In genomic region chr5:29735557-29736061, GRCm38 (mm10) we compare ENCODE assay signal across 8 mouse cellular contexts. TPM values are rescaled to one million over a fixed set of nuclear protein-coding genes. Genes with fewer than 3 reads are reported as not detected.
A peak's percentile ranks its signal among the peaks of the same experiment; 100 is the strongest.
DNase-seq lines count a peak whose midpoint lies in the region; ATAC-seq and TF ChIP-seq lines count a peak whose summit lies in the region.

Gene Dnajb6 (plus strand): TSS chr5:29735688.
Gene Gm5129 (minus strand): TSS chr5:29735936.

- TF ChIP-seq CTCF in bone marrow macrophage, adult 2 months (IDR thresholded peaks at IDR 0.05; ENCODE audit: low read depth, low read length), result no peak
- no peak for TF ChIP-seq CTCF in embryonic fibroblast, embryonic 13.5 days (IDR thresholded peaks at IDR 0.05; ENCODE audit: borderline replicate concordance, insufficient read depth, low read length)

- H3K27me3 ChIP-seq in heart, embryonic 10.5 days (ENCODE audit: insufficient read depth, poor library complexity, severe bottlenecking), result no peaks in the 10 kb centered on the region
- H3K27me3 ChIP-seq in kidney, embryonic 15.5 days, result no peaks in the 10 kb centered on the region

- peak within 1 kb of the TSS; percentile 87 for H3K4me3 ChIP-seq in bone marrow macrophage, adult 2 months (ENCODE audit: insufficient read depth, low read length)
- H3K4me3 ChIP-seq in embryonic fibroblast, embryonic 13.5 days (ENCODE audit: insufficient read depth, low read length), result peak within 1 kb of the TSS; percentile 65
- H3K4me3 ChIP-seq in heart, embryonic 10.5 days, result peak within 1 kb of the TSS; percentile 95
- peak within 1 kb of the TSS; percentile 88 for H3K4me3 ChIP-seq in kidney, embryonic 15.5 days (replicated peaks)

- H3K27ac ChIP-seq in bone marrow macrophage, adult 2 months (ENCODE audit: insufficient read depth, low read depth, low read length), result peak within 1 kb of the TSS; percentile 94
- peak within 1 kb of the TSS; percentile 87 for H3K27ac ChIP-seq in embryonic fibroblast, embryonic 13.5 days (ENCODE audit: insufficient read depth, low read length)
- H3K27ac ChIP-seq in heart, embryonic 10.5 days, result peak within 1 kb of the TSS; percentile 97
- peak within 1 kb of the TSS; percentile 97 for H3K27ac ChIP-seq in kidney, embryonic 15.5 days

- under 1% methylated on average over 46 of the region's 46 CpGs for WGBS in heart, embryonic 10.5 days
- whole genome bisulfite sequencing in kidney, embryonic 15.5 days, result 0% methylated on average over 45 of the region's 46 CpGs

- H3K36me3 ChIP-seq in heart, embryonic 10.5 days, result no peaks in the 10 kb centered on the region
- H3K36me3 ChIP-seq in kidney, embryonic 15.5 days, result no peaks in the 10 kb centered on the region

- peak; percentile 96 for ATAC-seq in kidney, embryonic 15.5 days (replicated peaks; ENCODE audit: low FRiP score)
- ATAC-seq in monocyte, adult 5-6 weeks (replicated peaks; ENCODE audit: insufficient number of reproducible peaks, low FRiP score, low TSS enrichment, poor library complexity, severe bottlenecking), result peak; percentile 78

- peak; percentile 7; the same call in 1 of the 2 replicates for TF ChIP-seq POLR2A in bone marrow macrophage, adult 2 months (IDR thresholded peaks at IDR 0.05; ENCODE audit: borderline replicate concordance, low read depth, low read length)
- TF ChIP-seq POLR2A in embryonic fibroblast, embryonic 13.5 days (IDR thresholded peaks at IDR 0.05; ENCODE audit: low read depth, low read length), result peak; percentile 92

- DNase-seq in A20 (ENCODE audit: low read depth, low spot score) (peak; percentile 98), liver (peak; percentile 93)
- peak; percentile 97 for DNase-seq in heart, embryonic 10.5 days (ENCODE audit: low spot score)
- peak; percentile 95 to 99 for DNase-seq in spleen, postnatal 4 days (ENCODE audit: low spot score in 2 of 2)

- H3K9ac ChIP-seq in kidney, embryonic 15.5 days, result peak within 1 kb of the TSS; percentile 89

- H3K9me3 ChIP-seq in heart, embryonic 10.5 days, result no peaks in the 10 kb centered on the region
- H3K9me3 ChIP-seq in kidney, embryonic 15.5 days (replicated peaks), result no peaks in the 10 kb centered on the region

- H3K4me2 ChIP-seq in kidney, embryonic 15.5 days, result peak within 1 kb of the TSS; percentile 68

- H3K4me1 ChIP-seq in bone marrow macrophage, adult 2 months (ENCODE audit: control insufficient read depth, insufficient read depth, low read length), result peaks cover 42% of the 10 kb centered on the region
- H3K4me1 ChIP-seq in embryonic fibroblast, embryonic 13.5 days (ENCODE audit: control insufficient read depth, insufficient read depth, low read length), result 0 out of 2 replicates have a peak, but pooled peaks cover 2% of the 10 kb centered on the region
- H3K4me1 ChIP-seq in heart, embryonic 10.5 days, result peaks cover 24% of the 10 kb centered on the region
- peaks cover 36% of the 10 kb centered on the region for H3K4me1 ChIP-seq in kidney, embryonic 15.5 days

RNA-seq across cellular contexts. Expression of gene Dnajb6, which starts in this region (rescaled TPM):
- polyA plus RNA-seq in bone marrow macrophage, adult 2 months (2012; ENCODE audit: insufficient read depth, insufficient read length, missing spikeins), result 112 and 123 TPM in 2 replicates
- 111 and 121 TPM in 2 replicates for polyA plus RNA-seq in embryonic fibroblast, embryonic 13.5 days (2011; ENCODE audit: insufficient read length, low read depth, missing spikeins)
- polyA plus RNA-seq in heart, embryonic 10.5 days (2016; fragmentation: Nextera tagmentation; extraction: Ambion mirVana), result 110 and 129 TPM in 2 replicates
- polyA plus RNA-seq in kidney, embryonic 15.5 days (2015; fragmentation: Nextera tagmentation; extraction: Ambion mirVana), result 138 and 153 TPM in 2 replicates
- total RNA-seq in monocyte, adult 5-6 weeks (2017), result 221 to 273 TPM (median 236 TPM) in 3 replicates

RNA-seq across cellular contexts. Expression of gene Gm5129, which starts in this region (rescaled TPM):
- polyA plus RNA-seq in bone marrow macrophage, adult 2 months (2012; ENCODE audit: insufficient read depth, insufficient read length, missing spikeins), result not detected in 2 replicates
- not detected in 2 replicates for polyA plus RNA-seq in embryonic fibroblast, embryonic 13.5 days (2011; ENCODE audit: insufficient read length, low read depth, missing spikeins)
- polyA plus RNA-seq in heart, embryonic 10.5 days (2016; fragmentation: Nextera tagmentation; extraction: Ambion mirVana), result not detected in 2 replicates
- polyA plus RNA-seq in kidney, embryonic 15.5 days (2015; fragmentation: Nextera tagmentation; extraction: Ambion mirVana), result 0.95 TPM in 1 of 2 replicates, not detected in the other
- 12.6 to 24.8 TPM in 2 of 3 replicates, not detected in the other for total RNA-seq in monocyte, adult 5-6 weeks (2017)

Comparison
In these comparisons a context has a peak if more than half of its experiments do, and no peak if none do; other contexts are left out.
1. Peak in every context shown above with its lines: DNase-seq, ATAC-seq, H3K4me3 ChIP-seq and H3K27ac ChIP-seq.